Mouse (Mus musculus) retina, postnatal 7 days (tissue): ENCODE results near the gene Ajm1.
A peak's percentile ranks its signal among the peaks of the same experiment; 100 is the strongest.

ENCODE experiments used
- DNase-seq: peaks from one replicate; pipeline ENCODE4 v3.0.0-alpha.2; 2012; ENCODE audit warnings: low read depth, low spot score

Gene Ajm1

GRCm38 (mm10) chr2:25581294-25581864 lies at the start of gene Ajm1:
Ajm1 (minus strand) TSS chr2:25581757.
- DNase-seq, result peak; percentile 53

GRCm38 (mm10) chr2:25628738-25629137 lies 47.2 kb upstream of the Ajm1 start:
- DNase-seq, result no peak

GRCm38 (mm10) chr2:25627811-25628210 lies 46.3 kb upstream of the Ajm1 start, which contains the start of gene Fcna:
Fcna (minus strand) TSS chr2:25628030.
- DNase-seq, result no peak

- no peak for DNase-seq
These were observed 44.4 kb upstream of the Ajm1 start for GRCm38 (mm10) chr2:25625986-25626385.

- peak; percentile 73 for DNase-seq
These were observed 40.0 kb upstream of the Ajm1 start, which contains the start of gene Tmem141 for GRCm38 (mm10) chr2:25621229-25622200. Tmem141 (minus strand) TSS chr2:25622005.

GRCm38 (mm10) chr2:25620852-25621228 lies 39.3 kb upstream of the Ajm1 start:
- no peak for DNase-seq

GRCm38 (mm10) chr2:25620386-25620785 lies 38.8 kb upstream of the Ajm1 start:
- DNase-seq, result no peak

GRCm38 (mm10) chr2:25617578-25617977 lies 36.0 kb upstream of the Ajm1 start, which contains the start of gene Ccdc183:
Ccdc183 (minus strand) TSS chr2:25617678.
- DNase-seq, result no peak

GRCm38 (mm10) chr2:25616398-25616797 lies 34.8 kb upstream of the Ajm1 start:
- DNase-seq, result no peak

GRCm38 (mm10) chr2:25608671-25609070 lies 27.1 kb upstream of the Ajm1 start:
- no peak for DNase-seq

- DNase-seq, result peak; percentile 81
These were observed 26.4 kb upstream of the Ajm1 start, which contains the start of gene Rabl6 for GRCm38 (mm10) chr2:25607761-25608622. Rabl6 (minus strand) TSS chr2:25608521.

- DNase-seq, result no peak
These were observed 21.0 kb upstream of the Ajm1 start for GRCm38 (mm10) chr2:25602526-25602925.

- DNase-seq, result no peak
These were observed 18.5 kb upstream of the Ajm1 start for GRCm38 (mm10) chr2:25600037-25600436.

- no peak for DNase-seq
These were observed 17.2 kb upstream of the Ajm1 start for GRCm38 (mm10) chr2:25598749-25599148.

GRCm38 (mm10) chr2:25596765-25597510 lies 15.4 kb upstream of the Ajm1 start:
- no peak for DNase-seq

- no peak for DNase-seq
These were observed 10.3 kb upstream of the Ajm1 start for GRCm38 (mm10) chr2:25591863-25592262.

GRCm38 (mm10) chr2:25588227-25588907 lies 6.8 kb upstream of the Ajm1 start:
- no peak for DNase-seq

GRCm38 (mm10) chr2:25587290-25587689 lies 5.7 kb upstream of the Ajm1 start:
- DNase-seq, result no peak

GRCm38 (mm10) chr2:25585601-25586000 lies 4.0 kb upstream of the Ajm1 start:
- DNase-seq, result no peak

GRCm38 (mm10) chr2:25584856-25585255 lies 3.3 kb upstream of the Ajm1 start:
- DNase-seq, result no peak
